Mouse (Mus musculus) liver, embryonic 13.5 days (tissue): ENCODE measurements at regions not wholly inside any gene's neighbourhood (a gene's known extent, or its start where the extent isn't known, plus 50 kb on each side); places are given as distances from the start of the nearest gene placed in this dataset.
A peak's percentile ranks its signal among the peaks of the same experiment; 100 is the strongest.

Source experiments
- ATAC-seq: fragments of 200-750 bp; cut with Nextera tagmentation; 2 replicates; pipeline ENCODE4 v1.8.0; 2017; ENCODE audit warnings: low read depth, mild to moderate bottlenecking, moderate number of reproducible peaks, moderate library complexity
- DNase-seq: peaks from one replicate; pipeline ENCODE4 v3.0.0; 2022
- H3K27ac ChIP-seq: fragments of 300-500 bp; sonication (generic); 2 replicates; pipeline ENCODE4 v1.5.1; 2015; ENCODE audit warnings: moderate library complexity, mild to moderate bottlenecking, inconsistent platforms
- H3K27me3 ChIP-seq: fragments of 300-500 bp; sonication (generic); 2 replicates; pipeline ENCODE4 v1.6.1; 2015; ENCODE audit warnings: mild to moderate bottlenecking, inconsistent platforms
- H3K36me3 ChIP-seq: fragments of 300-500 bp; sonication (generic); 2 replicates; pipeline ENCODE4 v1.6.1; 2015; ENCODE audit warnings: mild to moderate bottlenecking, inconsistent platforms
- H3K4me1 ChIP-seq: fragments of 300-500 bp; sonication (generic); replicated peaks from 2 replicates; pipeline ENCODE4 v1.6.1; 2015; ENCODE audit warnings: inconsistent platforms
- H3K4me2 ChIP-seq: fragments of 300-500 bp; sonication (generic); 2 replicates; pipeline ENCODE4 v1.6.1; 2015; ENCODE audit warnings: inconsistent platforms, mild to moderate bottlenecking, moderate library complexity
- H3K4me3 ChIP-seq: fragments of 300-500 bp; sonication (generic); replicated peaks from 2 replicates; pipeline ENCODE4 v1.5.1; 2015; ENCODE audit warnings: mild to moderate bottlenecking, inconsistent platforms
- H3K9ac ChIP-seq: fragments of 300-500 bp; sonication (generic); 2 replicates; pipeline ENCODE4 v1.6.1; 2015; ENCODE audit warnings: mild to moderate bottlenecking, inconsistent platforms
- H3K9me3 ChIP-seq: fragments of 300-500 bp; sonication (generic); replicated peaks from 2 replicates; pipeline ENCODE4 v1.6.1; 2016; ENCODE audit warnings: inconsistent platforms
- WGBS: fragments of 180-500 bp; shearing (Covaris S2); methylation state at CpG from one replicate; pipeline ENCODE4 v1.1.7; 2015; ENCODE audit not compliant: insufficient replicate concordance; 5-methylcytosine and 5-hydroxymethylcytosine counted together

DNA sequence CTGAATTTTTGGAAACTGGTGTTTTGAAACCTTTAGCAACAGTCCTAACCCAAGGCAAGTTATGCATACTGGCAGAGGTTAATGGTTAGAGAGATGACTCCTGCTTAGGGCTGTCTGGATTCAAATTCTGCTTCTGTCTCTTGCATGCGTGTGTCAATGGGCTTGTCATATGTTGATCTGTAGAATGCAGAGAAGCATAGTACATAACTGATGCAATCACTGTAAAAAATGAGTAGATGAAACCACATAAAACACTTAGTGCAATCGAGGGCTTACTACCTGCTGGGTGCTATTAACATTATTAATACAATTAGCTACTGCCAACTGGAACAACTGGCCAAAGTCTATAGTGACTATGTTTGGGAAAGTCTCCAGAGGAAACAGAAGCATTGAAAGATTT is 163.3 kb downstream of the Fzd1 start:
- 59% methylated on average over 2 of the region's 2 CpGs for WGBS
- H3K27ac ChIP-seq: no peak overlapping the region
- DNase-seq: no peak
- H3K27me3 ChIP-seq: no peaks in the 10 kb centered on the region
- H3K36me3 ChIP-seq: no peaks in the 10 kb centered on the region
- H3K4me2 ChIP-seq: no peak overlapping the region
- no peaks in the 10 kb centered on the region for H3K4me1 ChIP-seq
- no peak overlapping the region for H3K4me3 ChIP-seq
- no peaks in the 10 kb centered on the region for H3K9me3 ChIP-seq
- no peak for ATAC-seq
- H3K9ac ChIP-seq: no peak overlapping the region

DNA sequence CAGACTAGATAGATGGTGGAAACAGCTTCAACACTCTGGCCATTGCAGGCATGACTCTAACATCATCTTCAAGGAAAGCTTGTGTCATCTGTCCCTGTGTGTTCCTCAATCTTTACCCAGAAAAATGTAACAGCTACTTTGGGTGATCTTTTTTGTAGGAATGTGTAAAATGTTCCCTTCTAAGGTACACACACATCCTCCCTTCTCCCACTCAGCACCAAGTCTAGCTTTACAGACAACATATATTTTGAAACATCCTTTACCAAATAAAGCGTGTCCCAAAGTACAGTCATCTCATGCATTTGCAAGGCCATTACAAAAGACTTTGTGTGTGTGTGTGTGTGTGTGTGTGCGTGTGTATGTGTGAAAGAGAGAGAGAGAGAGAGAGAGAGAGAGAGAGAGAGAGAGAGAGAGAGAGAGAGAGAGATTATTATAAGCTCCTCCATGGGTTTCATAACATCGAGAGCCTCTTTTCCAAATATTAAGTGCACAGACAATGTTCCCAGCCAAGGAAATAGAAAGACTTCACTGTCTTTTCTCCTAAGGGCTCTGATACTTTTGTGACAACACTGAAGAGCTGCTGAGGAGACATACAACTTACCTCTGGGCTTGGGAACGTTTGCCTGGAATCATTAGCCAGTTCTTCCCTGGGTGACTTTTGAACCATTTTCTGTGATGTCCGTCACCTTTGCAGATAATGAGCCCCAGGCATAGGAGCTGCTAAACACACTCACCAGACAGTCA is 164.0 kb downstream of the Fzd1 start:
- H3K36me3 ChIP-seq: no peaks in the 10 kb centered on the region
- H3K9me3 ChIP-seq: no peaks in the 10 kb centered on the region
- H3K4me2 ChIP-seq: no peak overlapping the region
- no peak overlapping the region for H3K27ac ChIP-seq
- H3K4me3 ChIP-seq: no peak overlapping the region
- 50% methylated on average over 5 of the region's 5 CpGs for WGBS
- DNase-seq (no peak), ATAC-seq (no peak)
- no peaks in the 10 kb centered on the region for H3K27me3 ChIP-seq
- H3K4me1 ChIP-seq: no peaks in the 10 kb centered on the region
- H3K9ac ChIP-seq: no peak overlapping the region

DNA sequence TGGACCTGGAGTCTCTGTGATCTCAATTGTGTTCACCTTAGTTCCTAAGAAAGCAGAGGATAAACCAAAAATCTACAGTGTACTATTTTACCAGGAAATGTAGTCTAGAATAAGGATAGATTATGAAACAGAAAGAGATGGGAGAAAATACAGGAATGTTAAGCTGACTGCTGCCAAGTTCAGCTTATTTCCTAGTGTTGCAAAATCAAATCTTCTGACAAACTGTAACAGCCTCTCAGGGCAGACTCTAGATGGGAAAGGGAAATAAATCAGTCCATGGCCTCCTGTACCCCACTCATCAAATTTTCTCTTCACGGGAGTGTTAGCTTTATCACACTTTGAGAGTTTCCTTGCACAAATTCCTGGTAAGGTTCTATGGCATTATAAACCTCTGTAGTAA is 166.1 kb downstream of the Fzd1 start:
- H3K4me2 ChIP-seq: no peak overlapping the region
- no peaks in the 10 kb centered on the region; the same call in 1 of the 2 replicates for H3K9me3 ChIP-seq
- H3K27me3 ChIP-seq: no peaks in the 10 kb centered on the region
- ATAC-seq (no peak), DNase-seq (no peak)
- WGBS: 49% methylated on average over 1 of the region's 1 CpGs
- H3K27ac ChIP-seq: no peak overlapping the region
- no peaks in the 10 kb centered on the region for H3K36me3 ChIP-seq
- no peak overlapping the region for H3K4me3 ChIP-seq
- H3K4me1 ChIP-seq: no peaks in the 10 kb centered on the region
- no peak overlapping the region for H3K9ac ChIP-seq

DNA sequence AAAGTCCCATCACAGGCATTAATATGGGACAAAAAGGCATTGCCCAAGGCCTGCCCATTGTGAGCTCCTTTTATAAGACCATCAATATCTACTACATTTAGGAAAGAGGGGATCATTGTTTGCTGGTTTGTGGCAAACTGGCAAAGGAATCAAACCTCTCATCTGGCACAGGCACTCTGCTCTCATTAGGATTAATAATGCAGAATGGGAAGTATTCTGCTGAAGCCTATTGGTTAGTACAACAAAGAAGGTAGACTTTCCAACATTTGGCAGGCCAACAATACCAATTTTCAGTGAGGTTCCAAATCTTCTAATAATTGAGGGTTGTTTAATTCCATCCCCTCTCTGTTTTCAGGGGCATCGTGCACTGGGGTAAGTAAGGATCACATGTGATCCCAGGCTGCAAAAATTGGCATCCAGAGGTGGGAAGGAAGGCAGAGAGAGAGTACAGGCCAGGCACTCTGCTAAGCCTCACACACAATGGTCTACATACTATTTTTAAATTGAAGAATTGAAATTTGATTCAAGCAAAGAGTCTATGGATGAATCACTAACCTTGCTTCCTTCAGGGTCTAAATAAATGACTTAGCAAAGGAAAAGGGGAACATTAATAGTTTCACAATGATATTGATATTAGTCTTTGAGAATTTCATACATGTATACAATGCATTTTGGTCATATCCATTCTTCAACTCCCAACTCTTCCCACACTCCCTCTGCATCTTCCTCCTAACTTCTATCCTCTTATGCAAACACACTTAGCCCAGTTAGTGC is 174.9 kb downstream of the Fzd1 start:
- Histone ChIP-seq H3K9me3 (no peaks in the 10 kb centered on the region; the same call in 1 of the 2 replicates), H3K4me1 (no peaks in the 10 kb centered on the region), H3K27ac (no peak overlapping the region), H3K36me3 (no peaks in the 10 kb centered on the region), H3K9ac (no peak overlapping the region), H3K27me3 (no peaks in the 10 kb centered on the region), H3K4me2 (no peak overlapping the region), H3K4me3 (no peak overlapping the region)
- no peak for DNase-seq
- 48% methylated on average over 1 of the region's 1 CpGs for WGBS
- ATAC-seq: no peak

DNA sequence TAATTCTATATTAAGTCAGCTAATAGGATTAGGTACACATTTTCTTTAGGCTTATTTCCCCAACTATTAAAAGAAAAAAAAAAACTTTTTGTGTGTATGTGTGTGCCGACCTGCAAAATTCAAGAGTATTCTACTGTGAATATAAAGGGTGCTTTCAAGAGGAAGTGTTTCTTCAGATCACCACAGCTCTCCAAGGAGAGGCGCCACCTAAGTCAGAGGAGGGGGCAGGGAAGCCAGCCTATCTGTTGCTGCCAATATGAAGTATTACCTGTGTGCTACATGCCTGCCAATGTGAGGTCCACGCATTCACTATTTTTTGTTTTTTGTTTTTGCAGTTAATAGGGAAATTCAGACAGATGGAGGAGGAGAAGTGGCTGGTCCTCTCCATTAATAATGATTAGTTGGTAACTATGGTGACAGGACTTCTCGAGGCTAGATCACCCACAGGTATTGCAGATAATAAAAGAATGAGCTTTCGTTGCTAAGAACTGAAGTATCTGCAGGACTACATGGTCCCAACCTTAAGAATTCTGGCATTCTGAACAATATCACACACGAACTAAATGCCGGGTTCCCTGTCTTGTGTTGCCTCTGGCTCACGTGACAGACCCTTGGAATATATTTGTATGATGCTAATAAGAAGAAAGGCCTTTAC is 177.5 kb downstream of the Fzd1 start:
- no peak overlapping the region for H3K4me2 ChIP-seq
- H3K36me3 ChIP-seq: no peaks in the 10 kb centered on the region
- 57% methylated on average over 8 of the region's 8 CpGs for WGBS
- no peak overlapping the region for H3K9ac ChIP-seq
- no peak for DNase-seq
- ATAC-seq: no peak
- no peak overlapping the region for H3K4me3 ChIP-seq
- no peak overlapping the region for H3K27ac ChIP-seq
- H3K9me3 ChIP-seq: no peaks in the 10 kb centered on the region
- no peaks in the 10 kb centered on the region for H3K4me1 ChIP-seq
- no peaks in the 10 kb centered on the region for H3K27me3 ChIP-seq

DNA sequence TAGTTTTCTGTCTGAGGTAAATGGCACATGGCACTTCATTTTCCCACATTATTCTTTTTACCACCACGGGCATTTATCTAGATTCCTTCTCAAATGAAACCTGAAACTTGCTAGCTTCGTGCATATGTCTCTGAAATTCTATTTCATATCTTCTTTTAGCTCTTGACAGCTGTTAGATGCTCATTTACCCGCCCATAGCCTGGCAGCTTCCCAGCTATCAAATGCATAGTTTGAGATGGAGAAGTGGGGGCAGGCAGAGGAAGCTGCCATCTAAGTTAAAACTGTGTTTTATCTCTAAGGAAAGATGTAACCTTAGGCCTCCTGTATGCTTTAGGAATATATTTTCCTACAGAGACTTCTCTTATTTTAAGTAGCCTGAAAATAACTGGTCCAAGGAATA is 179.0 kb downstream of the Fzd1 start:
- Histone ChIP-seq H3K27me3 (no peaks in the 10 kb centered on the region), H3K4me2 (no peak overlapping the region), H3K4me3 (no peak overlapping the region), H3K9me3 (no peaks in the 10 kb centered on the region), H3K4me1 (no peaks in the 10 kb centered on the region), H3K36me3 (no peaks in the 10 kb centered on the region), H3K27ac (no peak overlapping the region), H3K9ac (no peak overlapping the region)
- DNase-seq: no peak
- no peak for ATAC-seq
- 38% methylated on average over 3 of the region's 3 CpGs for WGBS

DNA sequence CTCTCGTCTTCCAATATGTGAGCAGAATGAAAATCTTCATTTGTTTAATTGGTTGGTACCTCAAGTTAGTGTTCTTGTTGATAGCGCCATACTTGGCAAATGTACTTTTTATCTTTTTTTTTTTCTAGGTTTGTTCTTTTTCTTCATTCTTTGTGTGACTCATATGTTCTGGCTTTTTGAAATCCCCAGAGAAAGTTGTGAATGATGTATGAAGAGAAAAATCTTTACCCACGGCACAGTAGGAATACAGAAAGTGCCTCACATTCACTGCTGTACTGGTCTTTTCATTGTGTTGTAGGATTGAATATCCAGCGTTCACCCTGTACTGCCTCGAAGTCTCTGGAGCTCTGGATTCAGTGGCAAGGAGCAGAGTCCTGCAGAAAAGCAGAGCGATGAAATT is 180.7 kb downstream of the Fzd1 start:
- no peak overlapping the region for H3K9ac ChIP-seq
- no peaks in the 10 kb centered on the region for H3K9me3 ChIP-seq
- no peaks in the 10 kb centered on the region for H3K4me1 ChIP-seq
- no peak overlapping the region for H3K27ac ChIP-seq
- WGBS: 60% methylated on average over 6 of the region's 6 CpGs
- H3K4me3 ChIP-seq: no peak overlapping the region
- ATAC-seq (no peak), DNase-seq (no peak)
- H3K36me3 ChIP-seq: no peaks in the 10 kb centered on the region
- no peak overlapping the region for H3K4me2 ChIP-seq
- H3K27me3 ChIP-seq: no peaks in the 10 kb centered on the region

DNA sequence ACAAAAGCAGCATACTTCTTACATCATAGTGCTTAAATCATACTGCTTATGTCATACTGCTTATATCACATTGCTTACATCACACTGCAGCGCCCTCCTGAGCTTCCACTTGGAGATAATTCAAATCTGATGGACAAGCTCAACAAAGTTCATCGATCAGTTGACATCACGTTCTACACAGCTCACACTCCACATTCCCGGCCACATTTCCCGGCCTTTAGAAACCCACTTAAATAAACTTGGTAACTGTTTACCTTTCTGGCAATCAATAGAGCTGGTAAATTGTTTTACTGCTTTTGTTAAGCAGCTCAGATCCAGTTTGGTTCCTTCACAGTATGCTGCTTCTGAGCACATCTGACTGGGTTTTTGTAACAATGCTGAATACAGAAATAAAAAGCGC is 194.0 kb downstream of the Fzd1 start:
- Histone ChIP-seq H3K9me3 (no peaks in the 10 kb centered on the region), H3K4me1 (no peaks in the 10 kb centered on the region), H3K9ac (no peak overlapping the region), H3K4me2 (no peak overlapping the region), H3K27me3 (no peaks in the 10 kb centered on the region), H3K27ac (no peak overlapping the region), H3K4me3 (no peak overlapping the region), H3K36me3 (no peaks in the 10 kb centered on the region)
- ATAC-seq: peak; percentile 60
- DNase-seq: no peak
- WGBS: 47% methylated on average over 6 of the region's 6 CpGs

DNA sequence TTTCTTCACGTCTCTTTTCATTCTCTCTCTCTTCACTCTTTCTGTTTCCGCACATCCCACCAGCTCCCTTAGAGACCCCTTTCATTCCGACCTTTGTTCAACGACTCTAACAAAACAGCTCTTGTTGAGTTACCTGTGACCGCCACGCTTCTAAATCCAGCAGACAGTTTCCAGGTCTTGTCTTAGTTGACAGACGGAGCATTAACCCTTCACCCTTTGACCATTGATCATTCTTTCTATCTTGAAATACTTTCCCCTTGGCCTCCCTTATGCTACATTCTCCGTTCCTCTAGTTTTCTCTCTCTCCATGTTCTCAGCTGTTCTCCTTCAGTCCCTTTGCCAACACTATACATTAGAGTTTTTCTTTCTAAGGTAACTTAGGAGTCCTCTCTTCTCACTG is 196.2 kb downstream of the Fzd1 start:
- Histone ChIP-seq H3K9ac (no peak overlapping the region), H3K27ac (no peak overlapping the region), H3K27me3 (no peaks in the 10 kb centered on the region), H3K4me3 (no peak overlapping the region), H3K4me2 (no peak overlapping the region), H3K36me3 (no peaks in the 10 kb centered on the region), H3K9me3 (no peaks in the 10 kb centered on the region), H3K4me1 (no peaks in the 10 kb centered on the region)
- DNase-seq: no peak
- 66% methylated on average over 8 of the region's 8 CpGs for WGBS
- no peak for ATAC-seq

DNA sequence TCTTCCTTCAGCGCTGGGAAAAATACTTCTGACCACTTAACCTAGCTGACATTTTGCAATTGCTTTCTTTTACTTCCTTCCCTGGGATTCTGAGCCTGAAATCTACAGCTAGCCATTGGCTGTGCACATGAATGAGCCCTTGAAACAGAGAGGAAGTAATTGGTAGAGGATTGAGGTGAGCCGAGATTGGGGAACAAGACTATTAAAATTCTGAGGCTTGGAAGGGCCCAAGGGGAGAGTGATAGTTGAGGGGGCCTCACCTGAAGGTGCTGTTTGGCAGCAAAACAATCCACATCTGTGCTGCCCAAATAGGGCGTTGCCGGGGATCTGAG is 196.7 kb downstream of the Fzd1 start:
- no peak overlapping the region for H3K4me3 ChIP-seq
- no peaks in the 10 kb centered on the region for H3K27me3 ChIP-seq
- WGBS: 55% methylated on average over 4 of the region's 4 CpGs
- no peak for DNase-seq
- H3K9ac ChIP-seq: no peak overlapping the region
- H3K36me3 ChIP-seq: no peaks in the 10 kb centered on the region
- H3K9me3 ChIP-seq: no peaks in the 10 kb centered on the region
- H3K27ac ChIP-seq: no peak overlapping the region
- no peaks in the 10 kb centered on the region for H3K4me1 ChIP-seq
- no peak overlapping the region for H3K4me2 ChIP-seq
- ATAC-seq: no peak

DNA sequence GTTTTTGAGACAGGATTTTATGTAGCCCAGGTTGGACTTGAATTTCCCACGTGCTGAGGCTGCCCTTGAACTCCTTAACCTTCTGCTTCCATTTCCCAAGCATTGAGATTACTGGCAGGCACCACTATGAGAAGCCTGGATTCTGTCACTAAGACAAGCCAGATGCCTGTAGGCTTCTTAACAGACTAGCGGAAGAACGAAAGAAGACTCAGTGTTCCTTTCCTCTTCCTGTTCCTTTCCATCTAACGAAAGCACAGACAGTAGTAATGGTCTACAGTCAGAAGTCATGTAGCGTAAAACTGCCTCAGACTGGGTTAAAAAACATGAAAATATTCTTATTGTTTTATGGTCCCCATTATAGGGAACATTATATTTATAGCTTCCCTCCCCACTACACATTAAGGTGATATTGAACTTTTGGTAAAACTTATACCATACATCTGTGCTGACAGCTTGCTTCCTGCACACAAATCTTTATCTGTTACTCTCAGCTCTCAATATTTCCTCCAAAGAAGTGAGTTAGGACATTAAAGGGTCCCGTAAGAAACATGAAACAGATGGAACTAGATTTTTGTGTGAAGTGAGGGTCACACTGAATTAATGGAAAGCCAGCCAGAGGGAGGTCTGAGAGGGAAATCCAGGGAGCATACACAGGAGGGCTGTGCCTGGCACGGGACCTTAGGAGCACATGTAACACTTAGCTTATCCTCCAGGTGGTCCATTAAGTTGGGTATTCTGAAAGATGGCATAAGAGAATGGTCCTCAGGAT is 197.3 kb downstream of the Fzd1 start:
- no peak for DNase-seq
- WGBS: 45% methylated on average over 7 of the region's 7 CpGs
- H3K27ac ChIP-seq: no peak overlapping the region

More for the DNA sequence above, 197.3 kb downstream of the Fzd1 start:
- Histone ChIP-seq H3K27me3 (no peaks in the 10 kb centered on the region), H3K36me3 (no peaks in the 10 kb centered on the region), H3K4me1 (no peaks in the 10 kb centered on the region), H3K4me3 (no peak overlapping the region), H3K9ac (no peak overlapping the region), H3K9me3 (no peaks in the 10 kb centered on the region), H3K4me2 (no peak overlapping the region)
- ATAC-seq: no peak
